Mouse (Mus musculus): ENCODE results near the gene Syn3.

Gene Syn3

DNA sequence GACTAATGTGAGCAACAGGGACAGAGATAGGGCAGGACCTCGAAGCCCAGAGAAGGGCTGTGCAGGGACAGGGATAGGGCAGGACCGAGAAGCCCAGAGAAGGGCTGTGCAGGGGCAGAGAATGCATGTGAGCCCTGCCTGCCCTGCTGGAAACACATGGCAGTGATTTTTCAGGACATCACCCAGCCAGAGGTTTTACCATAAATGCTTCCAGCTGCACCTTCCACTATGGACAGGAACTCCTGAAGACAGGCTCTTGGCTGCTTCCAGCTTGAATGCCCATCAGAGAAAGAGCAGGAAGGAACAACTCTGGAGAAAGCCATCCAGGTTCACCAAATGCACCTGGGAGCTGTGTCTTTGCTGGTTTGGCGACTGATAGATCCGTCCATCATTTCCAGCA is 131.3 kb downstream of the Syn3 start:
- DNase-seq, result no peak

DNA sequence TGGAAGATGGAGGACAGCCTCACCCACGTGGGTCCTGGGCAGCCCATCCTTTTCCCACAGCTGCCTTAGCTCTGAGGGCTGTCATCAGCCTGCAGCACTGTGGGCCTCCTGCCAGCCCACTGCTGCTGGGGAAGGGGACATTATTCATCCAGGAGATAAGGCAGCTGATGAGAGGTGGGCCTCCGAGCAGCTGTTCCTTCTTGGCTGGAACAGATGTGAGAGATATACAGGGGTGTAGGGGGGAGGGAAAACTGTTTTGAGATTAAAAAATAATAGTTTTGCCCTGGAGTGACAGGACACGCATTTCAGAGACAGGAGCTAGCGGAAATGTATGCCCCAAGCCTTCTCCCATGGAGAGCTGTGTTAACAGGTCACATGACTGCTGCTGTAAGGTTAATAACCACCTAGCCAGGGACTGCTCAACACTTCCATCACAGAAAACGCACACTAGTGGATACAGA is 133.0 kb downstream of the Syn3 start:
- peak; percentile 73 for DNase-seq

DNA sequence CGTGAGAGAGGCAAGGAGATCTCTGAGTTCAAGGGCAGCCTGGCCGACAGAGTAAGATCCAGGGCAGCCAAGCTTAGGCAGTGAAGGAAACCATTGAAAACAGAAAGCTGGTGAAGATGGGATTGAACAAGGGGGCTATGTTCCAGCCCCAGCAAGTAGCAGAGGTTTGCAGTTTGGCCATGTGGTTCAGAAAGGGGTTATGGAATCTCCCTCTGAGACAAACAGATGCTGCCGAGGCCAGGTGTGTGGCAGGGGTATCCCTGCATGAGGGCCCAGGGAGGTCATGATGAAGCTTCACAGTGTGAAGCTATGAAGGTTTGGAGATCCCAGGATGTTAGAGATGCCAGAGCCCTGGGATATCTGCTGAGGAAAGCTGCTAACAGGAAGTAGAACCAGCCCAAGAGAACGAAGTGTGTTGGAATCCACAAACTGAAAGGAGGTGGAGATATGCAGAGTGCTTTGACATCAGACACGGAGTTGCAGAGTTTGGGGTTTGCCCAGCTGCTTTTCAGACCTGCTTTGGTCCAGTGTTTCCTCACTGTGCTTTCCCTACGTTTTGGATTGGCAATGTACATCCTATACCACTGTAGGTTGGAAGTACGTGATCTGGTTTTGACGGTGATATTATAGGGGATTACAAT is 134.9 kb downstream of the Syn3 start:
- DNase-seq, result no peak

GRCm38 (mm10) chr10:86359699-86360098 is 139.0 kb downstream of the Syn3 start:
- peak; percentile 42 for DNase-seq

DNA sequence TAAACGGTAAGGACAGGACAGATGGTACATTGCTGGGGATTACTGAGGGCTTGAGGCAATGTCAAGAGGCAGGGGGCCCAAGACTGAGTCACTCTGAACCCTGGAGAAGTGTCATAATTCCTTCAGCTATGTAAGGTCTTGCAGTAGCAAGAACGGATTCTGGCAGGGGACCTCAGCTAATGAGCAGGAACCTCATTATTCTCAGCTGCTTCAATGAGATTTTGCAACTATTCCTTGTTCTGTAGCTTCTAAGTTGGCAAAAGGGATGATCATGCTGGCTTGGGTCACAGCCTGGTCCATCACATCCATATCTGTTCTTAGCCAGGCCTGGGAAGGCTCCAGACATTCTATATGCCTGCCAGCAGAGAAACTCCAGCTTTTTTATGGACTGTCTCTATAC is 139.5 kb downstream of the Syn3 start:
- DNase-seq, result peak; percentile 68

DNA sequence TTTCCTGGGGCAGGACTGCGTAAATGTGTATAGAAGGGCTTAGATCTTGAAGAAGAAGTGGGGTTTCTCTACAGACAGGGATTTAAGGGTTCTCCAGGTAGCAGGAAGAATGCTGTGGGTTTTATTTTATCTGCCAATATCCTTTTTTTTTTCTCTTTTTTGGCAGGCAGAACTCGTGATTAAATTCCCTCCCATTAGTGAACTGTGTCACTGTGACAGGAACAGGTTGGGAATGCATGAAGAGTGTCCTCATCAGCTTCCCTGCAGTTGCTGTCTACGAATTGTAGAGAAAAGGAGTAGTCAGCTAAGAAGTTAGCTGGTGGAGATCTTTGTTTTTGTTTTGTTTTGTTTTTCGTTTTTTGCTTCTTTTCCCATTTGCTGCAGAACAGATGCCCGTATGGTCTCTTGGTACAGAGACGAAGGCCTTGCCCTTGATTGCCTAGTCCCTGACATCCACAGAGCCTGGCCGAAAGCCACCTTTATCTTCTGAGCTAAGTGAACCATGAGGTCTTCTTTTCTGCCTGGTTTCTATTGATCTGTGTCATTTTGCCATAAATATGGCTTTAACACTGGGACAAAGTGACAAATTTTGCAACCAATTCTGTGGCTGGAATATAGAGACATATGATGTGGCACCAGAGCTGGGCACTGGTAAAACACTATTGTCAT is 140.3 kb downstream of the Syn3 start:
- DNase-seq, result no peak

DNA sequence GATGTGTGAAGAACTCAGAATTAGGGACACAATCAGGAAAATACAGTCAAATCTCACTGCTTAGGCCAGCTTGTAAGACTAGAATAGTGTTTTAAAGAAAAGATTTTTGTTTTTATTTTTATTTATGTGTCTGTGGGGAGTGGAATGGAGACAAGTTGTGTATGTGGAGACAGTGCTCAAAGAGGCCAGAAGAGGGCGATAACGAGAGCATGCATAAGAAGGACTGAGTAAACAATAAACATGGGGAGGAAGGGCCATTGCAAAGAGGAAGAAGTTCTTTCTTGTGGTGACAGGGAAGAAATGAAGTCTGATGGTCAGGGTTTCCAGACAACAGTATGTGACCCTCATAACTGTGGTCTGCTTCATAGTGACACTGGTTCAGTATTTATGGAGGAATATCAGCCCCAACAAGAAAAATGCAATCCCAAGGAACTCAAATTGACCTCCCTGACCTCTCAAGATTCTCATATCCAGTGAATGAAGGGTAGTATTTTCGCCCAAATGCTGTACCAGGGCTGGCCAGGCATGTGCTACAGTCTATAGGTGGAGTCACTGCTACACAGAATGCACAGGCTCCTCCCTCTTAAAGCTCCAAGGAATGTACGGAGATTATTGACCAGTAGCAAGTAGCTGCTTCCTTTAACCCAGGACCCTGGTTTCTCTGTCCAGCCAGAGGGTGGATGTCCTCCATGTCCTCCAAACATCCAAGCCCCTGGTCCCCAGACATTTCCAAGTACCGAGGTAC is 141.7 kb downstream of the Syn3 start:
- DNase-seq, result peak; percentile 52

DNA sequence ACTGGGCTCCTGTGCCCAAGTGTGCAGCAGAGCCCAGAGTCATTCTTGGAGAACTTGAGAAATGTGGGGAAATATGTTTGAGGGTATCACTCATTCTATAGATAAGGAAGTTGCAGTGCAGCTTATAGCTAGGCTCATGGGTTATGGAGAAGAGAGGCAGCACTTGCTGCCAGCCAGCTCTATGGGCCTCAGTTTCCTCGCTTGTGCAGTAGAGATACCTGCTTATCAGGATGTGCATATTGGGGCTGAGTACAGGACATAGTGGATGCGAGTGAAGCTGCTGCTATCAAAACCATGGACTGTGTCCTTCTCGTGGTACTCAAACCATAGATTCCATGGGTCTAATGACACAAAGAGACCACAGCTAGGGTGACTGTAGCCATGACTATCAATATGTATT is 146.2 kb downstream of the Syn3 start:
- DNase-seq, result no peak

- DNase-seq, result no peak
Observed at GRCm38 (mm10) chr10:86351287-86351686, 147.4 kb downstream of the Syn3 start.

- DNase-seq, result peak; percentile 32
Observed at GRCm38 (mm10) chr10:86346235-86346840, 152.4 kb downstream of the Syn3 start.

DNA sequence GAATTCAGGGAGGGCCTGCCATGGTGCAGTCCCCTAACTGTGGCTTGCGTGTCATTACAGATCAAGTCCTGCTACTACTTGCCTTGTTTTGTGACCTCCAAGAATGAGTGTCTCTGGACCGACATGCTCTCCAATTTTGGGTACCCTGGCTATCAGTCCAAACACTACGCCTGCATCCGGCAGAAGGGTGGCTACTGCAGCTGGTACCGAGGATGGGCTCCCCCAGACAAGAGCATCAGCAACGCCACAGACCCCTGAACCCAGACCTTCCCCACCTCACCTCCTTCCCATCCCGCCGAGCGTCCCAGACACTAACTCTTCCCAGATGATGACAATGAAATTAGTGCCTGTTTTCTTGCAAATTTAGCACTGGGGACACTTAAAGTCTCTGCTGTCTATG is 153.1 kb downstream of the Syn3 start:
- DNase-seq, result no peak

DNA sequence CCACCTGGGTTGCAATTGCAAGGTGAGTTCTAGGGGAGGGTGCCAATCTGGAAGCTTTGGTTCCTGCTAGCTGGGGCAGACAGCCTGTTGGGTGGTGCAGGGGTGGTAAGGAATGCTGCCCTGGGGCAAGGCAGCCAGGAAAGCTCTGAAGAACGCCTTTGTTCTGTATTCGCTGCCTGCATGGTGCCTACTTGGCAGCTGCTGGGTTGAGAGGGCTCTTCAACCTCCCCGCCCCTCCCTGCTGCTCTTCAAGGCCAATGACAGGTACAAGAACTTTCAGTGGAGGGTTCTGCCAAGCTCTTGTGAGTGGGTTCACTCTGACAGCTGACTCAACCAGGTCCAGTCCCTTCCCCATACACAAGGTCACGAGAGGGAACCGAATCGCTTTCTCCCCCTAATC is 154.0 kb downstream of the Syn3 start:
- peak; percentile 45 for DNase-seq

DNA sequence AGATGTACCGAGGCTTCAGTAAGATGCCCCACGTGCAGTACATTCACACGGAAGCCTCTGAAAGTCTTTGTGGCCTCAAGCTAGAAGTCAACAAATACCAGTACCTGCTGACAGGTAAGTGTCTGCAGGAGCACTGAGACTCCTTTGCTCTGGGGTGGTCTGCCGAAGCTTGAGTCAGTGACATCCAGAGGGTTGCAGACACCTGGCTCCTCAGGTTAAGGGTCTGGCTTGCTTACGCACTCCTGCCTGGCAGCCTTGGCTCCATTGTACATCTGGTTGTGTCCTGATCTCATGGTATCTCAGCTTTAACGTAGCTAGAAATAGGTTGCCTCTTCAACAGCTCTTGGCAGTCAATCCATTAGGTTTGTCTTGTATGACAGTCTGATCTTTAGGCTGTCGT is 154.8 kb downstream of the Syn3 start:
- DNase-seq, result no peak

DNA sequence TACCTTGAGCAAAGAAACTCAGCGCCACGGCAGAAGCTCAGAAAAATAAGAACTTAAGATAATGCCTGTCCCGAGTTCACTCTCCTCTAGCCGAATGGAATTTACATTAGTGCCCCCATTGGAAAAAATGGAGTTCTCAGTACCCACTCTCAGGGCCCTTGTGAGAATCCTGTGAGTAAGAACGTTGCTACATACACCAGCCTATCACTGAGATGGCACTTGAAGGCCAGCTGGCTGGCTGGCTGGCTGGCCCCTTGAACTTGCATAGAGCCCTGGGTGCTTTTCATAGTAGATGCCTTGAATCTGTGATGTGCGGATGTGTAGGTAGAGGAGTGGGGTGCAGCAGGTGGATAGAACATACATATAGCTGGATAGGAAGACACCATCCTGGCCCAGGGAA is 155.3 kb downstream of the Syn3 start:
- DNase-seq, result no peak

DNA sequence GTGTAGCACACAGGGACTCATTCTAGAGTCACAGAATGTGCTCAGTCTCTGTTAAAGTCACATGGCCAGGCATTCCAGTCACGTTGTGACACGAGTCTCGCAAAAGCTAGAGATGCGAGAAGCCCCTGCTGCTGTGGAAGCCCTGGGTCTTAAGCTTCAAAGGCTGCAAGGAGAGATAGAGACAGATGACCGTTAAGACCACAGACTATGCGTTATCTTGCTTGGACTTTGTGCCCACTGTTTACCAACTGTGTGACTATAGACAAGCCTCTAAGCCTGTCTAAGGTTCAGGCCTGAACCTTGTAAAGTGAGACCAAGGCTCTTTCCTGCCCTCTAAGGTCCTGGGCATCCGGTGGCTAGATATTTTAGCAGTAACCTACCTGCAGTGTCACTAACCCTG is 156.0 kb downstream of the Syn3 start:
- no peak for DNase-seq

- no peak for DNase-seq
Observed at GRCm38 (mm10) chr10:86342151-86342550, 156.5 kb downstream of the Syn3 start.

DNA sequence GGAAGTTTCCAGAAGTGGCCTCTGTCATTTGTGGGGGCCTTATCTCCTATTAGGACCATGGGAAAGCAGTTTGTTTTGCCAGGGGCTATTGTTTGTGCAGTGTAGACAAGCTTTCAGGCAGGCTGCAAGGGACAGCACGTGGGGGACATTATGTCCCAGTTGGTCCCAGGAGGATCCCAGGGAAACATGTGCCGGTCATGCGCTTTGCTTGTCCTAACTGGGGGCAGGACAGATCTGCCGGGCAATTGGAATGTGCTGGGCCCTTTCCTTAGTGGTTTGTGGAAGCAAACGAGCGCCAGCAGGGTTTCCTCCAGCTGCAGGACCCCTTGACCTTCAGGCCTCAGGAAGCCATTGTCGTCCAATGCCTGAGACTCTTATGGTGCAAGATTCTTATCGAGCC is 157.1 kb downstream of the Syn3 start:
- DNase-seq, result peak; percentile 75

DNA sequence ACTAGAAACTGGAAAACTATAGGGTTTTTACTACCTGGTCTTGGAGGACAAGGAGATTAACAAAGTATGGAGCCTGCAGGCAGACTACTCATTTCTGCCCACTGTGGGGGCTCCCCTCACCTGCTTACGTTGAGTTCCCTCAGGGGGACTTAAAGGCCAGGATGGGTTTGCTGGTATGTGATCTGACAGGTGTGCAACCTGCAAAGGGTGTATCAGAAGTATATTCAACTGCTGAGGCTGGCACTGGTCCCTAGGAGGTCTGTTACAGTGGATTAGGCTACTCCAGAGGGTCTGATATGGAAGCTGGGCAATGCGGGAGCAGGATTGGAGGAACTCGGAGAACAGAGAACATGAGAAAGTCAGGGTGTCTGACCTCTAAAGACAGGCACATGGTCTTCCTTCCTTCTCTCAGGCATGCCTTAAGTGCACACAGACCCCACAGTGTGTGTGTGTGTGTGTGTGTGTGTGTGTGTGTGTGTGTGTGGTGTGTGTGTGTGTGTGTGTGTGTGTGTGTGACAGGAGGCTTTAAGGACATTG is 157.6 kb downstream of the Syn3 start:
- DNase-seq, result no peak

- DNase-seq, result no peak
Observed at GRCm38 (mm10) chr10:86340421-86340820, 158.3 kb downstream of the Syn3 start.

DNA sequence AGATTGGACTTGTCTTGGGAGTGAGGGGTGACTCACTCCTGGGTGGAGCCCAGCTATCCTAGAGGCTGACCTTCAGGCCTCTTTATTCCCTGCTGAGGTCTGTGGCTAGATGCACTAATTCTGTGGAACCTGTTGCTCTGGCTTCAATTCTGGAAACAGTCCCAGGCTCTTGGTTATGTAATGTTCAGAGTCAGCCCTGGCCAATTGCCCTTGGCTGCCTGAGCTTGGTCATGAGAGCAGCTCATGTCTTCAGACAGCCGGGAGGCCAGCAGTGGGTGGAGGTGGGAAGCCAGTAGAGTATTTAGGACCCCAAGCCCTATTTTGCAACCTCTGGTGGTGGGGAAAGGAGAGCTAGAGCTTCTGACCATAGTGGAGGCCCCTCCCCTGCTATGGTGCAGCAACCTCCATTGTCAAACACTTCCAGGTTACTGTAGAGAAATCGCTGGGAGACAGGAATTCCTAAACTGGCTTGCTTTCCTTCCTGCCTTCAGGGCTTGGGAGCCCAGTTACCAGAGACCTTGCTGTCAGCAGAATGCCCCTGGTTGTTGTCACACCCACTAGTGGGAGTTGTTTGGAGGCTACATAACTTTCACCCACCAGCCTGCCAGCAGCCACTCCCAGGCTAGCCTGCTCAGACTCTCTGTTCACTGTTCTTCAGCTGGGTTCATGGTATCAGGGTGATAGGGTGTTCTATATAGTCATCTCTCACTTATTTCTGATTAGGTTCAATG is 158.9 kb downstream of the Syn3 start:
- DNase-seq, result peak; percentile 93

DNA sequence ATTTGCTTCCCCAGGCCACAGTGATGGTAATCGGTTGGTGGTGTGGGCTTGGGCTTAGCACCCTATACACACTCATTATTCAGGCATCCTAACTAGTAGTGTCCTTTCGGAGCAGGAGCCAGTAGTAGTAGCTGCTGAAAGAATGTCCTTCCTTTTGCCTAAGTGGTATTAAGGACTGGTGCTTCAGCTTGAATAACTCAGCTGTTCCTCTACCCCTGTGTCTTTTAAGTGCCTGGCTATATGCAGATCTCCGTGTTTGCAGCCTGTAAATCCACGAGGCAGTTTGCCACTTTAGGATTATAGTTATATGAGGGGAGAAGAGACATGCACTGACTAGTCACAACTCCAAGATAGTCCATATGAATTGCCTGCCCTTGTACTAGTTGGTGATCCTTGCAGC is 159.6 kb downstream of the Syn3 start:
- no peak for DNase-seq

DNA sequence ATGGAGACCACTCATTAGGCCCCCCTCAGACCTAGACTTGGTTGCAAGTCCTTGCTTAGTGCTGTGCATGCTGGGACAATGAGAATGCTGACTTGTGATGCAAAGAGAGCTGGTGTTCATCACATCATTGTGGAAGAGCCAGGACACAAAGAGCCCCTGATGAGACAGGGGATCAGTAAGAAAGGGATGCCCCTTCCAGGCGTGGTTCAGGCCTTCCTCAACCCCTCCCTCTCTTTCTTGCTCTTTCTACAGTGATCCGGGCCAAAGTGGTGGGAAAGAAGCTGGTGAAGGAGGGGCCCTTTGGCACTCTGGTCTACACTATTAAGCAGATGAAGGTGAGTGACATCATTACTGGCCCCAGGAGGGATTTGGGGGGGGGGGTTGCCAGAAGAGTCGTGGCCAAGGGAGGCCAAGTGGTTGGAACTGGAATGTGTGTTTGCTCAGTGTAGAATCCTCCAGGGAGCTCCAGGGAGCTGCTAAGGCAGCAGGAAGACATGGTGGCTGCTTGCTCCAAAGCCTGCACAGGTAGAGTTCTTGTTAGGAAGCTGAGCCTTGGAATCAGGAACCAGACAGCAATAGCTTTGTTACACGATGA is 160.5 kb downstream of the Syn3 start:
- DNase-seq, result no peak

All from lung, postnatal 10 days (tissue).